Mouse (Mus musculus): ENCODE measurements around the gene Nectin3. TPM values are rescaled to one million over a fixed set of nuclear protein-coding genes. Genes with fewer than 3 reads are reported as not detected.

The Nectin3 gene
- total RNA-seq (2014; rRNA removed) (38.4 and 38.9 TPM in 2 replicates), polyA plus RNA-seq (2015; fragmentation: Nextera tagmentation; extraction: Ambion mirVana) (28.3 and 29.4 TPM in 2 replicates)

DNA sequence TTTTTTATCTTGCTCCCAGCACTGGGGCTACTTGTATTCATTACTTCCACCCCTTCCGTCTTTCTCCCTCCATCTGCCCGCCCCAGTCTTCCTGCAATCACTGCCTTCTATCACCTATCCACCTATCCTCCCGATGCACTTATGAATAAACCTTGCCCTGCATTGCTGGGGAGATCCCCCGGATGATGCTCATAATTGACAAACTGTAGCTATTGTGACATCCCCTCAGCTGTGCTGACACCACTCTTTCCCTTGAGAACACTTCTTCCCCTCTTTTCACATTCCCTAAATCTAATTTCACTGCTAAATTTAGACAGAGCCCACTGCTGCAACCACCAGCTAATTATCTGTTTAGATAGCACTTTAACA lies at the start of gene Nectin3:
Gene Nectin3, minus strand, starts transcription at position 105 of the 369 bp plus-strand sequence.
- Histone ChIP-seq H3K4me2 (ENCODE audit: low read depth, low read length) (peak within 1 kb of the TSS; percentile 64), H3K9ac (replicated peaks; ENCODE audit: low read length) (peak within 1 kb of the TSS; percentile 89), H3K4me3 (ENCODE audit: low read length) (peak within 1 kb of the TSS; percentile 94), H3K27ac (peak within 1 kb of the TSS; percentile 84), H3K36me3 (ENCODE audit: insufficient read depth, low read length) (no peaks in the 10 kb centered on the region), H3K9me3 (ENCODE audit: low read length) (no peaks in the 10 kb centered on the region), H3K27me3 (ENCODE audit: insufficient read depth, low read length) (no peaks in the 10 kb centered on the region), H3K4me1 (ENCODE audit: insufficient read depth, low read length) (peaks cover 5% of the 10 kb centered on the region; the same call in 1 of the 2 replicates)
- TF ChIP-seq CTCF (IDR thresholded peaks at IDR 0.05; ENCODE audit: low read depth), result no peak
- 2% methylated on average over 4 of the region's 4 CpGs for WGBS
- DNase-seq (ENCODE audit: low spot score) (peak; percentile 38), ATAC-seq (no peak)

DNA sequence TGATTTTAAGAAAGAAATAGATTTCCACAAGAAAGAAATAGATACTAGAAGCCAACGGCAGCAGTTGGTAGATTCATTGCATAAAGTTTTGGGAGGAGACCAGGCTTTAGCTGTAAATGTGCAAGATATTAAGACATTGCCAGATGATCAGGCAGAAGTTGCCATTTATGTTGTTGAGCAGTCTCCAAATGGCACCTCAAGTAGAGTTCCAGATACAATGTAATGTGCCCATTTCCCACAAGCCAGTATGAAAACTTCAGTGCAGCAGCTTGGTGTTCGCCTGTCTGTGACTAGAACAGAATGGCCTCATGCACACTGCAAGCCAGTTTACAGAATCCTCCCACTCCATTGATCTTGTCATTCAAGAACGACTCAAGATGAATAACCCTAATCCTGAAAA lies 39.8 kb upstream of the Nectin3 start:
- Histone ChIP-seq H3K9ac (replicated peaks; ENCODE audit: low read length) (no peak overlapping the region), H3K4me2 (ENCODE audit: low read depth, low read length) (no peak overlapping the region), H3K4me3 (ENCODE audit: low read length) (no peak overlapping the region), H3K4me1 (ENCODE audit: insufficient read depth, low read length) (no peaks in the 10 kb centered on the region), H3K9me3 (ENCODE audit: low read length) (no peaks in the 10 kb centered on the region), H3K36me3 (ENCODE audit: insufficient read depth, low read length) (no peaks in the 10 kb centered on the region), H3K27me3 (ENCODE audit: insufficient read depth, low read length) (no peaks in the 10 kb centered on the region), H3K27ac (no peak overlapping the region)
- DNase-seq (ENCODE audit: low spot score), result no peak
- ATAC-seq, result no peak
- no peak for TF ChIP-seq CTCF (IDR thresholded peaks at IDR 0.05; ENCODE audit: low read depth)
- 78% methylated on average over 3 of the region's 3 CpGs for WGBS

DNA sequence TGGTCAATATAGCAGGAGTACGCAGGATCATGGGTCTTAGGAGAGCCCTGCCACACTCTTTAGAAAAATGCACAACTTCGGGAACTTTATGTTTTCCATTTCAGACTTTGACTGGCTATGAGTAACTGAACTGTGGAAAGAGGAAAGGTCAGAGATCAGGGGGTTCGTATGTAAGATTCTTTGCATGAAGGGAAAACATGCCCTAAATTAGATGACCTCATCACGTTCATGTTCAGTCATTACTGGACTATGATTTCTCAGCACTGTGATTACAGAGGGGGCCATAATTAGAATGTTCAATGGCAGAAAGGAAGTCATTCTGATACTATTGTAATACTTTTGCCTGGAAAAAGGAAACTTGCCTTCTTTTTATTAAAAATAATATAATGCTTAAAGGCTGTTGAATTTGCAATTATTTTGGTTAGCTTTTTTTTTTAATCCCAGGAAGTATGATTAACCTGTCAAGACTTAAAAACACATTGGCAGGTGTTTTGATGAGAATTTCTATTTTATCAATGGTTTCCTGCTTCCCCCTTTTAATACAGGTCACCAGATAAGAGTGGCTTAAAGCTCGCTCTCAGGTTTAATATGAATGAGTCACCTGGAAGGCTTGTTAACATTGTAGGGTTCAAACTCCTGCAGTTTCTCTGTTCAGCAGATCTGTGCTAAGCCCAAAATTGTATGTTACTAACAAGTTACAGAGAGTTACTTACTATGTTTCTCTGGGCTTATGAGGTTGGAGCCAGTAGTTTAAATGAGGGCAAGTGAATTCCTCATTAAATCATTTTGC lies 34.3 kb upstream of the Nectin3 start:
- no peak for TF ChIP-seq CTCF (IDR thresholded peaks at IDR 0.05; ENCODE audit: low read depth)
- ATAC-seq, result no peak

DNA sequence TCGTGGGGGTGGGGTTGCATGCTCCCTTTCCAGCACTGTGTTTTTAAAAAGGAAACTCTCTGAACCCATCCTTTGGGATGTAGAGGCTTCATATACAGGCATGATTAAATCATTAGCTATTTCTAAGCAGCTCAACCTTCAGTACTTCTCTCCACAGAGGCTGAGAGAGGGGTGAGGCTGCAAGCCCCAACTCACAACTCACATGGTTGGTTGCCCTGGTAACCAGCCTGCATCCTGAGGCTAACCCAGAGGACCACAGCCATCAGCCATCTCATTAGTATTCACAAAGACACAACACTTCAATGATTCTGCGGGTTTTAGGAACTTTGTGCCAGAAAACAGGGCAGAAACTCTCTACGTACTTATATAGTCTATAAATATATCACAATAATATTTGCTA lies 32.7 kb upstream of the Nectin3 start:
- Histone ChIP-seq H3K4me3 (ENCODE audit: low read length) (no peak overlapping the region), H3K27me3 (ENCODE audit: insufficient read depth, low read length) (no peaks in the 10 kb centered on the region), H3K4me1 (ENCODE audit: insufficient read depth, low read length) (no peaks in the 10 kb centered on the region), H3K36me3 (ENCODE audit: insufficient read depth, low read length) (no peaks in the 10 kb centered on the region), H3K4me2 (ENCODE audit: low read depth, low read length) (no peak overlapping the region), H3K27ac (no peak overlapping the region), H3K9ac (replicated peaks; ENCODE audit: low read length) (no peak overlapping the region), H3K9me3 (ENCODE audit: low read length) (no peaks in the 10 kb centered on the region)
- TF ChIP-seq CTCF (IDR thresholded peaks at IDR 0.05; ENCODE audit: low read depth), result no peak
- ATAC-seq, result peak; percentile 69
- DNase-seq (ENCODE audit: low spot score), result peak; percentile 18
- 35% methylated on average over 3 of the region's 3 CpGs for WGBS

More for the DNA sequence above, 34.3 kb upstream of the Nectin3 start:
- Histone ChIP-seq H3K36me3 (ENCODE audit: insufficient read depth, low read length) (no peaks in the 10 kb centered on the region), H3K4me3 (ENCODE audit: low read length) (no peak overlapping the region), H3K27ac (no peak overlapping the region), H3K4me1 (ENCODE audit: insufficient read depth, low read length) (no peaks in the 10 kb centered on the region), H3K9ac (replicated peaks; ENCODE audit: low read length) (no peak overlapping the region), H3K9me3 (ENCODE audit: low read length) (no peaks in the 10 kb centered on the region), H3K4me2 (ENCODE audit: low read depth, low read length) (no peak overlapping the region), H3K27me3 (ENCODE audit: insufficient read depth, low read length) (no peaks in the 10 kb centered on the region)
- DNase-seq (ENCODE audit: low spot score), result no peak
- 85% methylated on average over 5 of the region's 5 CpGs for WGBS

DNA sequence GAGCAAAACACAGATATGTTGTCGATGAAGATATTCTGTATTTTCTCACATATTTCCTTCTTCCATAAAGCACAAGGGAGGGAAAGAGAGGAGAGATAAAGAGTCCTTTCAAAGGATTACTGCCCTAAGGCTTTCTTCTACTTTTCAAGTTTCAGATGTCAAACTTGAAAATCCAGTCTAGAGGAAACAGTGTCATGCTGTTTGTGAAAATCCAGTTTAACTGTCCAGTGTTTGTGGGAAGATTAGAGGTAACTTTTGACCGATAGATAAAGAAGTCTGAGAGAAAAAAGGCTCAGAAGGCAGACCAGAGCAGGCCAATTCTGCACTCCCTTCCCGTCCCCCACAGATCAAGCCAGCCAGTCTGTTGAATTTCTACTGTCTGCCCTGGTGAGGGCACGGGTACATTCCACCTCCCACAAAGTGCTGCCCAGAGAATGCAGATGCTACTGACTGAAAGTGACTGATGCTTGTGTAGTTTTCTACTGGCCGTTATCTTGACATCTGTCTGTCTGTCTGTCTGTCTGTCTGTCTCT lies 22.6 kb upstream of the Nectin3 start:
- H3K27me3 ChIP-seq (ENCODE audit: insufficient read depth, low read length), result no peaks in the 10 kb centered on the region
- no peak for TF ChIP-seq CTCF (IDR thresholded peaks at IDR 0.05; ENCODE audit: low read depth)
- no peak for DNase-seq (ENCODE audit: low spot score)
- H3K9ac ChIP-seq (replicated peaks; ENCODE audit: low read length), result no peak overlapping the region
- no peak overlapping the region for H3K4me3 ChIP-seq (ENCODE audit: low read length)
- no peaks in the 10 kb centered on the region for H3K9me3 ChIP-seq (ENCODE audit: low read length)
- H3K4me1 ChIP-seq (ENCODE audit: insufficient read depth, low read length), result no peaks in the 10 kb centered on the region
- H3K36me3 ChIP-seq (ENCODE audit: insufficient read depth, low read length), result no peaks in the 10 kb centered on the region
- no peak for ATAC-seq
- no peak overlapping the region for H3K27ac ChIP-seq
- WGBS, result 81% methylated on average over 5 of the region's 5 CpGs
- H3K4me2 ChIP-seq (ENCODE audit: low read depth, low read length), result no peak overlapping the region

DNA sequence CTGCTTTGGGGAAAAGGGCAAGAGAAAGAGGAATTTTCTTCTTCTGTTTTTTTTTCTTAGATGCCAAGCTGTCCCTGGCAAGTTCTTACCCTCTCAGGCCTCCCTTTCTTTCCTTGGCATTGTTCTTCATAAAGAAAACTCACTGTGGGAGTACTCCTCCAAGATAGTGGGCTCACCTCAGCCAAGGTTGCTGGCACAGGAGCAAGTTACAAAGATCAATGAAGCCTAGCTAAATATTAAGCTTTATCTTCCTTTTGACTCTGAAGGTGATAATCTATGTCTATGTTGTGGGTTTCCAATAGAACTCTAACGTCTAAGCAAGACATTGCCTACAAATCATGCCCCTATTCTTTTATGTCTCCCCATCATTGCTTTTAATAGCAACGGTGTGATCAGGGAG lies 21.3 kb upstream of the Nectin3 start:
- DNase-seq (ENCODE audit: low spot score), result no peak
- WGBS, result 87% methylated on average over 2 of the region's 2 CpGs
- no peaks in the 10 kb centered on the region for H3K9me3 ChIP-seq (ENCODE audit: low read length)
- no peak for ATAC-seq
- no peaks in the 10 kb centered on the region for H3K36me3 ChIP-seq (ENCODE audit: insufficient read depth, low read length)
- H3K9ac ChIP-seq (replicated peaks; ENCODE audit: low read length), result no peak overlapping the region
- H3K4me2 ChIP-seq (ENCODE audit: low read depth, low read length), result no peak overlapping the region
- no peak overlapping the region for H3K27ac ChIP-seq
- no peaks in the 10 kb centered on the region for H3K27me3 ChIP-seq (ENCODE audit: insufficient read depth, low read length)
- TF ChIP-seq CTCF (IDR thresholded peaks at IDR 0.05; ENCODE audit: low read depth), result no peak
- H3K4me3 ChIP-seq (ENCODE audit: low read length), result no peak overlapping the region
- no peaks in the 10 kb centered on the region for H3K4me1 ChIP-seq (ENCODE audit: insufficient read depth, low read length)

DNA sequence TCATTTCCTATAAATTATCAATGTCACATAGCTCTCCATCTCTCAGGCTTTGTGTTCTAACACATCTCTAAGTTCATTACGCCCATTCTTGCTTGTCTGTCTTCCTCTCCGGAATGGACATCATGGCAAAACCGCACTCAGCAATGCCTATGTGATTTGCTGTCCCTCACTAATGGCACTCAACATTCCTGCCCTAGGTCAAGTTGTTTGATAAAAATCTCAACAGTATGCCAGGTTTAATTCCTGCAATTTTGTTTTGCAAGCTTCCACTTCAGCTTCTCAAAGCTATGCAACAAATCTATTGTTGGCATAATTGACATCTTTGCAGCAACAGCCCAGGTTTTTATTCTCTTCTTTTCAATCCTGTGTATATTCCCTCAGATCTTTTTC lies 9.6 kb upstream of the Nectin3 start:
- Histone ChIP-seq H3K27me3 (ENCODE audit: insufficient read depth, low read length) (no peaks in the 10 kb centered on the region), H3K9me3 (ENCODE audit: low read length) (no peaks in the 10 kb centered on the region)

More for the DNA sequence above, 9.6 kb upstream of the Nectin3 start:
- H3K4me3 ChIP-seq (ENCODE audit: low read length), result no peak overlapping the region
- DNase-seq (ENCODE audit: low spot score) (no peak), ATAC-seq (no peak)
- no peaks in the 10 kb centered on the region for H3K36me3 ChIP-seq (ENCODE audit: insufficient read depth, low read length)
- H3K27ac ChIP-seq, result no peak overlapping the region
- no peaks in the 10 kb centered on the region for H3K4me1 ChIP-seq (ENCODE audit: insufficient read depth, low read length)
- H3K9ac ChIP-seq (replicated peaks; ENCODE audit: low read length), result no peak overlapping the region
- no peak overlapping the region for H3K4me2 ChIP-seq (ENCODE audit: low read depth, low read length)
- no peak for TF ChIP-seq CTCF (IDR thresholded peaks at IDR 0.05; ENCODE audit: low read depth)
- WGBS, result 92% methylated on average over 3 of the region's 3 CpGs

Data from hindbrain, postnatal 0 days (tissue).